Mouse (Mus musculus): ENCODE measurements around the gene Sncg. TPM values are rescaled to one million over a fixed set of nuclear protein-coding genes. Genes with fewer than 3 reads are reported as not detected.
A peak's percentile ranks its signal among the peaks of the same experiment; 100 is the strongest.

Gene Sncg
- total RNA-seq, 4 experiments from 2014 or later, result 5.4 to 7.2 (median 6.0) TPM

DNA sequence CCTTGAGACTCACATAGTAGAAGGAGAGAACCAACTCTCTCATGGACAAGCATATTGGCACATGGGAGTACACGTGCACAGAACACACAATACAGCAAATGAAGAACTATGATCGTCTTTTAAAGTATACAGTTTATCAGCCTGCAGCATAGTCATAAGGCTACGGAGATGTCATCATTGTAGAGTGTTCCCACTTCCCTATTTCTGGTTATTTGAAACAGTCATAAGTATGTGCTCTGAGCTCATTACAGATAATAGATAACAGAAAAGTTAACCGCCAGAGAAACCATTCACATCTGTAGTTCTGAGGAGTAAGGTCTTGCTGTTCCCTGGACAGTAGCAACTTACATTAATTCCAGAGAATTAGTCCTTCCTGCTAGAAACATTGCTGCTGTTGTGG is 31.5 kb downstream of the Sncg start:
- DNase-seq (ENCODE audit: low spot score in 2 of 2), result no peak

GRCm38 (mm10) chr14:34341993-34342392 is 32.6 kb downstream of the Sncg start:
- no peak for DNase-seq (ENCODE audit: low spot score in 2 of 2)

- DNase-seq (ENCODE audit: low spot score in 2 of 2), result no peak
These were observed 35.1 kb downstream of the Sncg start for GRCm38 (mm10) chr14:34339446-34339845.

DNA sequence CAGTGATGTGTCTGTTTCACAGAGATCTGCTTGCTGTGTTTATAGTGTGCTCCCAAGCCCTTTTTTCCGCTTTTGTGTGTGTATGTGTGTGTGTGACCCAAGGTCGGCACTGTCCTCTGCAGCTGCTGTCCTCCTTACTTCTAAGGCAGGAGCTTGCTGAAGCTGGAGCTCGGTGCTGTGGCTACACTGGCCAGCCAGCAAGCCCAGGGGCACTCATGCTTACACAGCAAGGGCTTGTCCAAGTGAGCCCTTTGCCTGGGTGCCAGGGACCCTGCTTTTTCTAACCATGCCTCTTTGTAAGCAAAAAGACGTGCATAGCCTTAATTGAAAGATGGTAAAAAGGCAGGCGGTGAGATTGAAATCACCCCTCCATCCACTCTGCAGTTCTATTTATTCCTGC is 42.1 kb downstream of the Sncg start:
- peak in 1 of 2 experiments; percentile 77 for DNase-seq (ENCODE audit: low spot score in 2 of 2)

DNA sequence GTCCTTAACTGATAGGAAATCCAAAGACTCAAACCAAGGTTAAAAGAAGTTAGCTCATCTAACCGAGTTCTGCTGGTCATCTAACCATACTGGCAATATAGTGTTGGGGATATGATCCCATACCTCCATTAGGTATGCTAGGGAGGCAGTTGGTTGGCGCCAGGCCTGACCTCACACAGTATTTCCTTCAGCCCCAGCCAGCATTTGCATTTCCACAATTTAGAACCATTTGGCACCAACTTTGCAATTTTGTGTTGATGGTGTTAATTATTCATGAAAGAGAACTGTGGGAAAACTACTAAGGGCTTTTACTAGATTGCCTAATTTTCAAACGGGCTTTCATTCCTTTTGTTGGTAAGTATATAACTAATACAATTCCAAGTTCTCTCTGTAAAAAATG is 42.7 kb downstream of the Sncg start:
- DNase-seq (ENCODE audit: low spot score in 2 of 2), result peak in 1 of 2 experiments; percentile 33

DNA sequence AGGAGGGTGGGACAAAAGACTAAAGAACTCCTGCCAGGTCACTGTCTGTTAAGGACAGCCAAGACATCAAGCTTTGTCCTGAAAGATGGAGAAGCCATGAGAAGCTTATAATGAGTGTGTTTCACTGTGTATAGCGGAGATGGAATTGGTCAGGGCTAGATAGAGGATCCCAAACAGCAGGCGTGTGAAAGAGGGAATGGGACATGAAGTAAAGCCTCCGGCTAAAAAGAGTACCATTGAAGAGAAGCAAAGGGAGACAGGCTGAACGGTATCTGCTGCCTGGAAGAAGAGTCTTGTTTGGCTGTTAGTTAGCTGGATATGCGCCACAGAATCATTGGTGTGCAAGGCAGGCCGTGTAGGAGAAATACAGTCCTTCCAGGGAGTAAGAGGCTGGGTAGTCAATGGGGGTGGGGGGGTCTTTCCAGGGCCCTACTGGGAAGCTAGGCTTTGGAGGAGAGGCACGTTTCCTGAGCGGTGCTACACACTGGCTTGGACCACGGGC is 43.9 kb downstream of the Sncg start:
- DNase-seq (ENCODE audit: low spot score in 2 of 2), result no peak

GRCm38 (mm10) chr14:34327618-34328017 is 47.0 kb downstream of the Sncg start:
- no peak for DNase-seq (ENCODE audit: low spot score in 2 of 2)

DNA sequence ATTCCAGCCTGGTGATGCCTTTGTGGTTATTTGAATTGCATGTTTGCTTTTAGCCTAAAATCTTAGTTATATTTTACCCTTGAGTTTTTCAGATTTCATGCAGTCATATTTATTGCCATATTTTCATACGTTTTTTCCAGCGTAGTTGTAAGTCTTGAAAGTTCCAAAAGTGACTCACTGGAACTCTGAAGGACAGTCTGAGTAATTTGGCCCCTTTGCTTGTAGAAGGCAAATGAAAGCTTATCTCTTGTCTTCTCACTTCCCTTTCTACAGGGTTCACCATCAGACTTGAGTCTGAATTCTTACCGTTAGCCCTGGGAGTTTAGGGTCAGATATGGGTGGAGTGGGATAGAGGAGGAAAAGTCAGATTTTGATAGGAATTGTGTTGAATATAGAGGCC is 48.0 kb downstream of the Sncg start:
- no peak for DNase-seq (ENCODE audit: low spot score in 2 of 2)

DNA sequence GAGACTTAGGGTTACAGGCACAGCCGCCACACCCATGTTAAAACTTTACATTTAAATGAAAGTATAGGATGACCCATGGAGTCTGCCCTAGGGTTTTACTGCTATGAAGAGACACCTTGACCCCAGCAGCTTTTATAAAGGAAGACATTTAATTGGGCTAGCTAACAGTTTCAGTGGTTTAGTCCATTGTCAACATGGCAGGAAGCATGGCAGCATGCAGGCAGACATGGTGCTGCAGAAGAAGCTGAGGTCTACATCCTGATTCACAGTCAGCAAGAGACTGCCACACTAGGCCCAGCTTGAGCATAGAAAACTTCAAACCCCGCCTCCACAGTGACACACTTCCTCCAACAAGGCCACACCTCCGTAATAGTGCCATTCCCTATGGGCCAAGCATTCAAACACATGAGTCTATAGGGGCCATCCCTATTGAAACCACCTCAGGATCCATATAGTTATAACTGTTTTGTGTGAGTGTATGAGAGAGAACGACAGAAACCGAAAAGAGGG is 51.0 kb downstream of the Sncg start:
- no peak for DNase-seq (ENCODE audit: low spot score in 2 of 2)

Other genes starting within 250 kb of the Sncg start
- not detected for gene Npy4r, start 222.3 kb downstream of the Sncg start, total RNA-seq (2022)
- gene Gprin2, start 173.1 kb downstream of the Sncg start, total RNA-seq (2022), result 1 to 10 TPM; 2.9 to 3.5 (median 3.2) TPM
- under 1 TPM; 0.33 to 0.80 (median 0.52) TPM for gene Syt15, start 155.2 kb downstream of the Sncg start, total RNA-seq (2022)
- gene Shld2, start 64.3 kb downstream of the Sncg start, total RNA-seq (2022), result 10 to 100 TPM; 10.9 to 16.4 (median 12.1) TPM
- gene Glud1, start 64.1 kb downstream of the Sncg start, total RNA-seq (2022), result 100 to 1,000 TPM; 281 to 334 (median 318) TPM
- 1 to 10 TPM in 1 of 4 experiments, not detected in 3; 1.3 TPM for gene Fam25c, start 19.4 kb downstream of the Sncg start, total RNA-seq (2022)
- 1 to 10 TPM; 4.9 to 7.3 (median 5.8) TPM for gene Mmrn2, start 676 bp upstream of the Sncg start, total RNA-seq (2022)
- gene Bmpr1a, start 128.6 kb upstream of the Sncg start, total RNA-seq (2022), result 10 to 100 TPM; 35.7 to 41.7 (median 40.4) TPM
- not detected for gene 9230112D13Rik, start 148.0 kb upstream of the Sncg start, total RNA-seq (2022)
- 1 to 10 TPM; 4.8 to 5.4 (median 5.2) TPM for gene Ldb3, start 213.9 kb upstream of the Sncg start, total RNA-seq (2022)
- not detected for gene Opn4, start 225.4 kb upstream of the Sncg start, total RNA-seq (2022)

Measured in left cerebral cortex, adult 8-10 months (tissue).